Mouse (Mus musculus) small intestine, adult 2 months (tissue): ENCODE measurements at regions not wholly inside any gene's neighbourhood (a gene's known extent, or its start where the extent isn't known, plus 50 kb on each side); places are given as distances from the start of the nearest gene placed in this dataset.

Source experiments
- CTCF ChIP-seq: fragments of 200-500 bp; IDR thresholded peaks from 2 replicates; pipeline ENCODE4 v1.5.1; 2012; ENCODE audit warnings: low read depth, mild to moderate bottlenecking, control low read depth, inconsistent platforms, low read length, moderate library complexity, mixed read lengths; ENCODE audit not compliant: insufficient replicate concordance, insufficient read length; ENCODE audit errors: extremely low read depth
- POLR2A ChIP-seq: fragments of 200-500 bp; IDR thresholded peaks from 2 replicates; pipeline ENCODE4 v1.6.1; 2012; ENCODE audit warnings: low read depth, mild to moderate bottlenecking, control low read depth, inconsistent platforms, low read length, moderate library complexity

DNA sequence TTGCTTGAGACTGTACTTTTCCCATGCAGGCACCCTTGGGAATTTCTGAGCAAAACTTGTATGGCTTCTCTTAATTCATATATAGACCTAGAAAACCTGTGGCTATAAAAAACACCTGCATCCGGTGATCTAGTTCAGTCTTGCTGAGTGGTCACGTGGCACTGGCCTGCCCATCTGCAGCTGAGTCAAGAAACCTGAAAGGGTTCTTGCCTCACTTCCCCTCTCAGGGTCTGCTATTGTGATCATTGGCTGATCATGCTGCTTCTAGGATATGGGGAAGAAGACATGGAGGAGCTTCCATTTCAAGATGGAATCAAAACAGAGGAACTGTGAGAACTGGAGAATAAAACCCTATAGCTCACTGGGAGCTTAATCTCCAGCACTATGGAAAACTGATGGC lies 69.1 kb upstream of the Cxadr start:
- TF ChIP-seq CTCF (no peak), POLR2A (no peak)
